Mouse (Mus musculus) kidney, postnatal 0 days (tissue): ENCODE data around the gene BC048679. TPM values are rescaled to one million over a fixed set of nuclear protein-coding genes. Genes with fewer than 3 reads are reported as not detected.

Experiments
- ATAC-seq: fragments of 200-750 bp; cut with Nextera tagmentation; replicated peaks from 2 replicates; pipeline ENCODE4 v1.8.0; 2017; ENCODE audit warnings: low read depth, moderate number of reproducible peaks, moderate TSS enrichment, moderate library complexity; ENCODE audit not compliant: low FRiP score
- DNase-seq: peaks from one replicate; pipeline ENCODE4 v3.0.0-alpha.2; 2016; ENCODE audit warnings: low spot score
- H3K27ac ChIP-seq: fragments of 300-500 bp; sonication (generic); 2 replicates; pipeline ENCODE4 v1.5.1; 2014; ENCODE audit warnings: mild to moderate bottlenecking
- H3K27me3 ChIP-seq: fragments of 300-500 bp; sonication (generic); 2 replicates; pipeline ENCODE4 v1.6.1; 2014; ENCODE audit warnings: low read length, mixed read lengths; ENCODE audit not compliant: insufficient read depth
- H3K36me3 ChIP-seq: fragments of 300-500 bp; sonication (generic); 2 replicates; pipeline ENCODE4 v1.6.1; 2014; ENCODE audit warnings: low read length, mixed read lengths; ENCODE audit not compliant: insufficient read depth
- H3K4me1 ChIP-seq: fragments of 300-500 bp; sonication (generic); replicated peaks from 2 replicates; pipeline ENCODE4 v1.6.1; 2014; ENCODE audit warnings: antibody characterized with exemption, low read length, mixed read lengths; ENCODE audit not compliant: insufficient read depth
- H3K4me2 ChIP-seq: fragments of 300-500 bp; sonication (generic); 2 replicates; pipeline ENCODE4 v1.6.1; 2014; ENCODE audit warnings: mild to moderate bottlenecking, low read length, moderate library complexity, mixed read lengths
- H3K4me3 ChIP-seq: fragments of 300-500 bp; sonication (generic); replicated peaks from 2 replicates; pipeline ENCODE4 v1.5.1; 2014; ENCODE audit warnings: low read depth, low read length
- H3K9ac ChIP-seq: fragments of 300-500 bp; sonication (generic); 2 replicates; pipeline ENCODE4 v1.6.1; 2014; ENCODE audit warnings: low read depth, low read length
- H3K9me3 ChIP-seq: fragments of 300-500 bp; sonication (generic); replicated peaks from 2 replicates; pipeline ENCODE4 v1.6.1; 2016; ENCODE audit warnings: low read length, inconsistent platforms, mixed read lengths
- CTCF ChIP-seq: IDR thresholded peaks from 2 replicates; pipeline ENCODE4 v1.5.1; 2016; ENCODE audit warnings: antibody characterized with exemption, low read depth, mild to moderate bottlenecking, moderate library complexity
- WGBS: fragments of 180-500 bp; shearing (Covaris S2); extraction: QIAGEN DNeasy Blood & Tissue Kit; methylation state at CpG from one replicate; pipeline ENCODE4 v1.1.7; 2014; 5-methylcytosine and 5-hydroxymethylcytosine counted together
- polyA plus RNA-seq: library from polyadenylated mRNA; unstranded; fragments of >200 nt; fragmentation: Nextera tagmentation; extraction: Ambion mirVana; gene quantifications from 2 replicates; pipeline ENCODE4 v1.2.1, GENCODE M21; 2015

The BC048679 gene
- not detected in 2 replicates for polyA plus RNA-seq

DNA sequence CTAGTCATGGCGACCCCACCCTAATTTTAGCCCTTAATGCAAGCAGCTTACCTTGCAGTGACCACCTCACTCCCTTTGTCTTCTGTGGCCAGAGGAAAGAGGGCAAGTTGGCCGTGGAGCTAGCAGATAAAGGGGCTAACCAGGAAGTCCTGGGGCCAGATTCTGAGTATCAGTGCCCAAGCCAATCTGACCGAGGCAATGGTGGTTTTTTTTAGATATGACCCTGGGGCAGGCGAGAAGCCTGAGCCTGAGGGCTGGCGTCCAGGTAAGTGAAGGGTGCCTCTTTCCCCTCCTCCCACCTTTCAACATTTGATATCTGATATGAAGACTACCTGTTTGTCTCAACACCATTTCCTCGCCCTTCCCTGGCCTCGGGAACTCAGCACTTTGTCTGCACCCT is at the start of gene BC048679:
BC048679 (minus strand) TSS at position 101 of the 400 bp plus-strand sequence.
- 0 out of 2 replicates have a peak, but pooled peaks cover 3% of the 10 kb centered on the region for H3K27me3 ChIP-seq
- H3K4me2 ChIP-seq = no peak within 1 kb of the TSS
- no peak within 1 kb of the TSS for H3K9ac ChIP-seq
- no peaks in the 10 kb centered on the region for H3K36me3 ChIP-seq
- H3K4me3 ChIP-seq = no peak within 1 kb of the TSS
- 63% methylated on average over 7 of the region's 7 CpGs for WGBS
- H3K4me1 ChIP-seq = no peaks in the 10 kb centered on the region
- no peak for TF ChIP-seq CTCF
- no peaks in the 10 kb centered on the region for H3K9me3 ChIP-seq
- ATAC-seq (no peak), DNase-seq (no peak)
- H3K27ac ChIP-seq = no peak within 1 kb of the TSS

DNA sequence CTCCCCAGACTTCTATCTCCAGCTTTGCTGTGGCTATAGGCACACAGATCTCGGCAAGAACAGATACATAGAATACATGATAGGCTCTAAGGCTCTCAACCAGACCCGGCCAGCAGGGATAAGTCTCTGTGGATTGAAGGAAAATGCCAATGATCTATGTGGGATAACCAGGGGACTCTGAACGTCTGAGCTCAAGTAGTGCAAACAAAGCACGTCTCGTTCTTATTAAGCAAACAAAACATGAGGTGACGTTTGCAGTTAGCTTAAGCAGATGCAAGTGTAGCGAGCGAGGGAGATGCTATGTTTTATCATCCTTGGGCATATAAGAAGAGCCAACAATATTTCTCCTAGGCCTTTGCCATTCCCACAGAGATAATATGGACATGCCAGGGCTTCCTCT is 44.9 kb upstream of the BC048679 start:
- Histone ChIP-seq H3K4me1 (no peaks in the 10 kb centered on the region), H3K4me3 (no peak overlapping the region), H3K9ac (no peak overlapping the region), H3K4me2 (no peak overlapping the region), H3K27ac (no peak overlapping the region), H3K9me3 (no peaks in the 10 kb centered on the region), H3K27me3 (no peaks in the 10 kb centered on the region), H3K36me3 (no peaks in the 10 kb centered on the region)
- ATAC-seq (no peak), DNase-seq (no peak)
- 81% methylated on average over 8 of the region's 8 CpGs for WGBS
- TF ChIP-seq CTCF = no peak

DNA sequence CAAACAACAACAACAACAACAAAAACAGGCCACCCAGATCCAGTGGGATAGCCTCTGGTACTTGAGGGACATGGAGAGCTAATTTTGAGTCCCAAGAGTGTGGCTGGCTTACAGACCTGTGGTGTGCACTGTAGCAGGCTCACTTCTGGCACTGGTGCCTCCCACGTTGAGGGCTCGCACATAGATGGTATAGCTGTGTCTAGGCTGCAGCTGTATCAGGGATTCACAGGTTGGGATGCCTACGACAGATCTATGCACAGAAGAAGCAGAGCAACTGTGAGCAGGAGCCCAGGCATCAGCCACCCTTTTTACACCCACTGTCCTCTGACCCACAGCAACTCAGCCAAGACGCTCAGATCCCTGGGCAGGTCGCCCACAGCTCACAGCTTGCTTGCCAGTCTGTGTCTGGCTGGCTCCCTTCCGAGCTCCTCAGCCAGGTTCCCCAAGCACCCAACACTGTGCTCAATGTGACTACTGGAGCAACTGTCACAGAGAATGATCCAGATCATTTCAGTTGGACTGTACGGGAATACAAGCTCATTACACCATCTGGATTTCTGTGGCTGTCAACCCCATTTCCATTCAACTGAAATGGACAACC is 43.9 kb upstream of the BC048679 start:
- H3K4me2 ChIP-seq = no peak overlapping the region
- no peak overlapping the region for H3K27ac ChIP-seq
- 81% methylated on average over 7 of the region's 7 CpGs for WGBS
- no peaks in the 10 kb centered on the region for H3K4me1 ChIP-seq
- H3K9me3 ChIP-seq = no peaks in the 10 kb centered on the region
- no peak for ATAC-seq
- no peak for TF ChIP-seq CTCF
- H3K36me3 ChIP-seq = no peaks in the 10 kb centered on the region
- H3K9ac ChIP-seq = no peak overlapping the region
- DNase-seq = no peak
- H3K27me3 ChIP-seq = no peaks in the 10 kb centered on the region
- H3K4me3 ChIP-seq = no peak overlapping the region

DNA sequence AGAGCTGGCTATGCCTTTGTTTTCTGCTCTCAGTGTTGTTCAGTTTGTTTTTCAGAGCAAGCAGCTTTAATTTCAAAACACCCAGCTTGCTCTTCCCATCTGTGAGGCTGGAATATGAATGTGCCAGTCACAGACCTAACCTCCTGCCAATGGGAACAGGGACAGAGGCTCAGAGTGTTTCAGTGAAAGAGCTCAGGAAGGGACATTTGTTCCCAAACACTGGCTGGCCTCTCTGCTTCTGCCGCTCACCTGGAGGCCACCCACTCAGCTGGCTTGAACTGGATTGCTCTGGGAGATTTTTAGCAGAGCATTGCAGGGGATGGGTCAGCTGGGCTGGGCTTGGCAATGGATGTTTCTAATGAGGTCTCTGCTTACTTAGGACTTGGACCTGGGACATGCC is 42.9 kb upstream of the BC048679 start:
- Histone ChIP-seq H3K9ac (no peak overlapping the region), H3K9me3 (no peaks in the 10 kb centered on the region), H3K36me3 (no peaks in the 10 kb centered on the region), H3K4me1 (no peaks in the 10 kb centered on the region), H3K4me3 (no peak overlapping the region), H3K27ac (no peak overlapping the region), H3K27me3 (no peaks in the 10 kb centered on the region), H3K4me2 (no peak overlapping the region)
- no peak for TF ChIP-seq CTCF
- WGBS = 52% methylated on average over 1 of the region's 1 CpGs
- DNase-seq = no peak
- ATAC-seq = no peak

DNA sequence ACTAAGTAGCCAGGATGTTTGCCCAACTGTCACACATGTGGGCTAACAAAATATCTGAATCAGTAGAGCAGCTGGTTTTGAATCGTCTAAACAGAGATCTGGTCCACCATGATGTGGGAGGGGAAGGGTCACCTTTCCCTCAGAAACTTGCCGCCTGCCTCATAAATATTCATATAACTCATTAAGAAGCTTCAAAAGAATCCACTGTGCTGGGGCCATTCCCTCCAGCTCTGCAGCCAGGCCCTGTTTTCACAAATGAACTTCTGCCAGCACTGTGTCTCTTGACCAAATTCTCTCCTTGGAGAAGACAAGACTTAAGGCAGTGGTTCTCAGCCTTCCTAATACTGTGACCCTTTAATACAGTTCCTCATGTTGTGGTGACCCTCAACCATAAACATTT is 41.5 kb upstream of the BC048679 start:
- no peaks in the 10 kb centered on the region for H3K4me1 ChIP-seq
- no peak for DNase-seq
- 0 out of 2 replicates have a peak, but pooled peaks cover 11% of the 10 kb centered on the region for H3K36me3 ChIP-seq
- no peak for TF ChIP-seq CTCF
- ATAC-seq = no peak
- WGBS = 10% methylated on average over 2 of the region's 2 CpGs
- H3K27ac ChIP-seq = no peak overlapping the region
- H3K9me3 ChIP-seq = no peaks in the 10 kb centered on the region
- H3K4me3 ChIP-seq = no peak overlapping the region
- no peak overlapping the region for H3K4me2 ChIP-seq
- H3K27me3 ChIP-seq = no peaks in the 10 kb centered on the region
- H3K9ac ChIP-seq = no peak overlapping the region

DNA sequence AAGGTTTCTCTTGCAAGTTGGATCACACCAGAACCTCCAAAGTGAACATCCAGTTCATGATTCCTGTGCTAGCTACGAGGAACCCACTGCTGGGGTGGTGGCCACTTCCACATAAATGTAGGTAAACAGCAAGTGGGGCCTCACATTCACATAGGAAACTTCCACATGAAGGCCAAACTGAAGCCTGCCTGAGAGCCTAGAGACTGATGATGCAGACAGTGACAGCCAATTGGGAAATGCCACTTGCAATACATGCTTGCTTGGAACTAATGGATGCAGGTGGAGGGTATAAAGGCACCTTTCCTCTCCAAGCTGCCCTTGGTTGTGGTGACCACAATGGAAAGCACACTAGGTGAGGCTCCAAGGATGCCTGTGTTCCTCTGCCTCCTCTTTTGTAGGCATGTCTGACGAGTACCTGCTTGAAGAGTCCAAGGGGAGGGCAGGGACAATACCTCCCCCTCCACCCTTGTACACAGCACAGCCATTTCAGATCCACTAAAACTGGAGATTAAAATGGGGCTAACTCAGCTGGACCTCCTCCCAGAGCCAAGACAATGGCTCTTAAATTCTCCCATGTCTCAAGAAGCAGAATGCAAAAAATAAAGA is 40.1 kb upstream of the BC048679 start:
- WGBS = 68% methylated on average over 2 of the region's 2 CpGs
- DNase-seq (peak; percentile 62), ATAC-seq (no peak)
- no peak for TF ChIP-seq CTCF
- Histone ChIP-seq H3K9ac (no peak overlapping the region), H3K4me1 (no peaks in the 10 kb centered on the region), H3K27me3 (no peaks in the 10 kb centered on the region), H3K9me3 (no peaks in the 10 kb centered on the region), H3K4me3 (no peak overlapping the region), H3K27ac (no peak overlapping the region), H3K4me2 (no peak overlapping the region), H3K36me3 (peaks cover 23% of the 10 kb centered on the region; the same call in 1 of the 2 replicates)
